Mouse (Mus musculus) embryonic facial prominence, embryonic 14.5 days (tissue): ENCODE data around the gene Kctd17. TPM values are rescaled to one million over a fixed set of nuclear protein-coding genes. Genes with fewer than 3 reads are reported as not detected.
A peak's percentile ranks its signal among the peaks of the same experiment; 100 is the strongest.

ENCODE experiments used
- ATAC-seq: fragments of 200-750 bp; cut with Nextera tagmentation; 2 replicates; pipeline ENCODE4 v1.8.0; 2017; ENCODE audit warnings: low read depth, moderate number of reproducible peaks, moderate TSS enrichment
- DNase-seq: peaks from one replicate; pipeline ENCODE4 v3.0.0-alpha.2; 2015; ENCODE audit warnings: low spot score
- H3K27ac ChIP-seq: fragments of 300-500 bp; sonication (generic); replicated peaks from 2 replicates; pipeline ENCODE4 v1.5.1; 2014; ENCODE audit warnings: low read depth, mild to moderate bottlenecking, low read length, moderate library complexity
- H3K27me3 ChIP-seq: fragments of 300-500 bp; sonication (generic); replicated peaks from 2 replicates; pipeline ENCODE4 v1.6.1; 2014; ENCODE audit warnings: low read length; ENCODE audit not compliant: control insufficient read depth, insufficient read depth
- H3K36me3 ChIP-seq: fragments of 300-500 bp; sonication (generic); 2 replicates; pipeline ENCODE4 v1.6.1; 2014; ENCODE audit warnings: low read length, mixed read lengths; ENCODE audit not compliant: control insufficient read depth, insufficient read depth
- H3K4me1 ChIP-seq: fragments of 300-500 bp; sonication (generic); 2 replicates; pipeline ENCODE4 v1.6.1; 2014; ENCODE audit warnings: antibody characterized with exemption, low read length; ENCODE audit not compliant: control insufficient read depth, insufficient read depth
- H3K4me2 ChIP-seq: fragments of 300-500 bp; sonication (generic); 2 replicates; pipeline ENCODE4 v1.6.1; 2014; ENCODE audit warnings: low read depth, mild to moderate bottlenecking, low read length, moderate library complexity, mixed read lengths
- H3K4me3 ChIP-seq: fragments of 300-500 bp; sonication (generic); 2 replicates; pipeline ENCODE4 v1.5.1; 2014; ENCODE audit warnings: low read depth, mild to moderate bottlenecking, low read length
- H3K9ac ChIP-seq: fragments of 300-500 bp; sonication (generic); 2 replicates; pipeline ENCODE4 v1.6.1; 2014; ENCODE audit warnings: low read depth, mild to moderate bottlenecking, low read length, moderate library complexity, mixed read lengths
- H3K9me3 ChIP-seq: fragments of 300-500 bp; sonication (generic); 2 replicates; pipeline ENCODE4 v1.6.1; 2016; ENCODE audit warnings: low read length; ENCODE audit not compliant: control insufficient read depth
- WGBS: fragments of 180-500 bp; shearing (Covaris S2); extraction: QIAGEN DNeasy Blood & Tissue Kit; methylation state at CpG from one replicate; pipeline ENCODE4 v1.1.7; 2014; 5-methylcytosine and 5-hydroxymethylcytosine counted together
- polyA plus RNA-seq: library from polyadenylated mRNA; unstranded; fragments of >200 nt; fragmentation: Nextera tagmentation; extraction: Ambion mirVana; gene quantifications from 2 replicates; pipeline ENCODE4 v1.2.1, GENCODE M21; 2014

Gene Kctd17
- polyA plus RNA-seq, 1 experiment from 2014 or later = 46.9 TPM

GRCm38 (mm10) chr15:78395478-78395962 lies 32.8 kb upstream of the Kctd17 start, which contains the start of gene Tex33:
Tex33 (minus strand) TSS chr15:78395912.
- ATAC-seq = no peak
- no peak within 1 kb of the TSS for H3K4me3 ChIP-seq
- no peak within 1 kb of the TSS for H3K9ac ChIP-seq
- no peak within 1 kb of the TSS for H3K27ac ChIP-seq
- DNase-seq = no peak
- no peaks in the 10 kb centered on the region for H3K9me3 ChIP-seq
- 87% methylated on average over 8 of the region's 8 CpGs for WGBS
- H3K36me3 ChIP-seq = no peaks in the 10 kb centered on the region
- H3K4me2 ChIP-seq = no peak within 1 kb of the TSS
- no peaks in the 10 kb centered on the region for H3K4me1 ChIP-seq
- H3K27me3 ChIP-seq = no peaks in the 10 kb centered on the region

DNA sequence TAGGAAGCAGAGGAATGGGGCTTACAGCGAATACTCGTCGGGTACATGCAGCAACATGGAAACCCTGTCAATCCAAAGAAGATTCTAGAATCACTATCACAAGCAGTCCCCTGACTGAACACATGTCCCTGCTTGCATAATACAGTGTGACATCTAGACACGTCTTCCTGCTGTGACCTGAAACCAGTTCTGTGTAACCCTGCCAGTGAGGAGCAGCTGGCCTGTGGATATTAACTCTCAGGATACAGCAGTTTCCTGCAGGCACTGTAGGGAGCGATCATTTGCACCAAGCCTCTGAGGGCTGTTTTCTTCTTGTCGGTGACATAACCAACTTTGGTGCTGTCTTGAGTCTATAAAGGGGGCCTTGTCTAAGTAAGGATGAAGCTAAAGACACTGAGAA lies 27.0 kb upstream of the Kctd17 start:
- ATAC-seq = no peak
- H3K4me3 ChIP-seq = no peak overlapping the region
- no peaks in the 10 kb centered on the region for H3K9me3 ChIP-seq
- DNase-seq = peak; percentile 46
- H3K27ac ChIP-seq = no peak overlapping the region
- H3K36me3 ChIP-seq = no peaks in the 10 kb centered on the region
- WGBS = 56% methylated on average over 6 of the region's 6 CpGs
- no peak overlapping the region for H3K9ac ChIP-seq
- H3K4me2 ChIP-seq = no peak overlapping the region
- H3K4me1 ChIP-seq = peaks cover 17% of the 10 kb centered on the region; the same call in 1 of the 2 replicates
- H3K27me3 ChIP-seq = no peaks in the 10 kb centered on the region

DNA sequence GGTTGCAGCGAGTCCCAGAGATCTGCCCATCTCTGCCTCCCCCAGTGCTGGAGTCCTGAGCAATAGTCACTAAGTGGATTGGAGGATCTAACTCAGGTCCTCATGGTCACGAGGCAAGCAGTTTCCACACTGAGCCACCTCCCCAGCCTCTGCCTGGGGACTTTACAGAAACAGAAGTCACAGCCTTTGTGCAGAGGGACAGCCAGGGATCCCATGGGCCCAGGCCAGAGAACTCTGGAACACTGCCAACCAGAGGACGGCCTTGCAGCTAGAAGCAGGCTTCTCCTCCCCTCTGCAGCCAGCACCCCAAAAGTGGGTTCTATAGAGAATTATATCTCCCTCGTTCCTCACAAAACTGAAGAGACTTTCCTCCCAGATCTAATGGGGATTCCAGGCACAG lies 26.4 kb upstream of the Kctd17 start:
- Histone ChIP-seq H3K4me3 (no peak overlapping the region), H3K9ac (0 out of 2 replicates have a peak overlapping the region, but pooled peaks have one; percentile 35), H3K9me3 (no peaks in the 10 kb centered on the region), H3K27me3 (no peaks in the 10 kb centered on the region), H3K4me2 (no peak overlapping the region), H3K36me3 (no peaks in the 10 kb centered on the region), H3K4me1 (peaks cover 17% of the 10 kb centered on the region; the same call in 1 of the 2 replicates), H3K27ac (no peak overlapping the region)
- ATAC-seq (no peak), DNase-seq (no peak)
- 52% methylated on average over 4 of the region's 4 CpGs for WGBS

DNA sequence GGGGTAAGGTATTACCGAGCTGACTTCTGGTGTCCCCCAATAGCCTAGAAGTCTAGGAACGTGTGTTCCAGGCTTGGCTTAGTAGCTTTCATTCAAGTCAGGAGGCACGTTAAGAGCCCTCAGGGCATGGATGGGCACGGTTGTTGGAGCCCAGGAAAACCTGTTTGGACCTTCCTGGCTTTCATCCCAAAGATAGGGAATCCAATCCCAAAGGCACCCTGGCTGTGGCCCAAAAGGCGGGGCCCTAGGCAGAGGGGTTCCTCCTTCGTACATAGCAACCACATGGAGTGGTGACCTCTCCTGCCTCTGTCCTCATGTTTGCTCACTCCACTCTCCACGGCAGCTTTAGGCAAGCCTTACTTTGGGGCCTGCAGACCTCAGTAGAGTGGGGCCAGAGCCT lies 25.9 kb upstream of the Kctd17 start:
- H3K4me3 ChIP-seq = no peak overlapping the region
- H3K9me3 ChIP-seq = no peaks in the 10 kb centered on the region
- H3K27ac ChIP-seq = no peak overlapping the region; the same call in 1 of the 2 replicates
- DNase-seq = peak; percentile 52
- WGBS = 63% methylated on average over 7 of the region's 7 CpGs
- H3K4me1 ChIP-seq = peaks cover 22% of the 10 kb centered on the region
- no peak overlapping the region for H3K4me2 ChIP-seq
- H3K9ac ChIP-seq = no peak overlapping the region
- ATAC-seq = no peak
- no peaks in the 10 kb centered on the region for H3K27me3 ChIP-seq
- H3K36me3 ChIP-seq = no peaks in the 10 kb centered on the region

- Histone ChIP-seq H3K27me3 (no peaks in the 10 kb centered on the region), H3K4me2 (0 out of 2 replicates have a peak overlapping the region, but pooled peaks have one; percentile 18), H3K4me1 (peaks cover 26% of the 10 kb centered on the region), H3K4me3 (no peak overlapping the region), H3K9me3 (no peaks in the 10 kb centered on the region), H3K27ac (peak overlapping the region; percentile 52), H3K36me3 (no peaks in the 10 kb centered on the region), H3K9ac (peak overlapping the region; percentile 17)
- ATAC-seq (no peak), DNase-seq (no peak)
- 30% methylated on average over 3 of the region's 3 CpGs for WGBS
Measured at GRCm38 (mm10) chr15:78403301-78403741, 25.0 kb upstream of the Kctd17 start.

GRCm38 (mm10) chr15:78403896-78404295 lies 24.5 kb upstream of the Kctd17 start:
- H3K4me2 ChIP-seq = peak overlapping the region; percentile 18; the same call in 1 of the 2 replicates
- H3K9me3 ChIP-seq = no peaks in the 10 kb centered on the region
- no peaks in the 10 kb centered on the region for H3K36me3 ChIP-seq
- H3K9ac ChIP-seq = peak overlapping the region; percentile 17; the same call in 1 of the 2 replicates
- H3K4me3 ChIP-seq = no peak overlapping the region
- WGBS = 73% methylated on average over 1 of the region's 1 CpGs
- H3K27ac ChIP-seq = peak overlapping the region; percentile 52
- peaks cover 26% of the 10 kb centered on the region for H3K4me1 ChIP-seq
- ATAC-seq (no peak), DNase-seq (no peak)
- H3K27me3 ChIP-seq = peaks cover 6% of the 10 kb centered on the region

DNA sequence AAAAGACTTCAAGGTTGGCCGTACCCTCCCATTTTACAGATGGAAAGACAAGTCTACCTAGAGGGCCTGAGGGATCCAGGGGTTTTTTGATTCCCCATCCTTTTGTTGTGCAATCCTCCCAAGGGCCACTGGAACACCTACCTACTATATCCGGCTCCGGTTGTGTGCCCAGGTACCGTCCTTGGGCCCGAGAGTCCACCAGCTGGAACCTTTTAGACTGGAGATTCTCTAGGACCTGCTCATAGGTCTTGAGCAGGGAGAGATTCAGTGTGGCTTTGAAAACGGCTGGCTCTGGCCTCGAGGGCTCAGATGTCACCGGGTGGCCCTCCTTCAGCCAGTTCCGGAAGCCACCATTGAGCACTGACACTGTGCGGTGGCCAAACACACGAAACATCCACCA lies 23.3 kb upstream of the Kctd17 start:
- no peak overlapping the region for H3K27ac ChIP-seq
- peak overlapping the region; percentile 71 for H3K9ac ChIP-seq
- H3K27me3 ChIP-seq = peaks cover 18% of the 10 kb centered on the region
- H3K36me3 ChIP-seq = no peaks in the 10 kb centered on the region
- 53% methylated on average over 11 of the region's 11 CpGs for WGBS
- peak overlapping the region; percentile 92 for H3K4me2 ChIP-seq
- no peak for ATAC-seq
- H3K4me1 ChIP-seq = peaks cover 26% of the 10 kb centered on the region
- no peaks in the 10 kb centered on the region for H3K9me3 ChIP-seq
- no peak for DNase-seq
- H3K4me3 ChIP-seq = peak overlapping the region; percentile 70

DNA sequence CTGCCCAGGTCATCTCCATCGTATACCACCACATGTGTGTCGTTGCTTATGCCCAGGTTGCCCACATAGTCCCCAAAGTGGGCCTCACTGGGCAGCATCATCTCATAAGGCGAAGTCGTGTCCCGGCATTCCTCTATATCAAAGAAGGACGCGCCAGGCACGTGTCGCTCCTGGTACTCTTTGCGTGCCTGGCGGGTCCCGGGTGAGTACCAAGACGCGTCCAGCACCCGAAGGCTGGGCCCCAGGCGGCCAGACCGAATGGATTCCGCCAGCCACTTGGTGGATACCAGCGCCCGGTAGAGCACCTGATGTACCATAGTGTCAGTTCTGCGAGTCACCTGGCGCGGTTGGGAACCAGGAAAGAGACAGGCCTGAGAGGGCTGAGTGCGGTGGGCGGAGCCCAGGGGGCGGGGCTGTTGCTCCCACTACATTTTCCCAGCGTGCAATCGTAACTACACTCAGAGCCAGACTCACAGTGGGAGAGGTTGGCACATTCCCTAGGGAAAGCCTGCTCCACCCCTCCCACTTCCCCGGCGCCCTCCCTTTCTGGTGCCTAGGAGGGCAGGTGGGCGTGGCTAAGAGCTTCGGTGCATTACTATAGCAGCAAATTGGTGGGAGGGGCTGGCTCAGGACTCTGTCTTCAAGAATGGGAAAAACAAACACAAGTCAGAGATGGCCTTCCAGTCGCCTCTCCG lies 22.7 kb upstream of the Kctd17 start, which contains the start of gene Tst:
Gene Tst (minus strand): TSS at position 391 of the 695 bp plus-strand sequence.
- H3K36me3 ChIP-seq = no peaks in the 10 kb centered on the region
- WGBS = 2% methylated on average over 33 of the region's 34 CpGs
- H3K4me2 ChIP-seq = peak within 1 kb of the TSS; percentile 92
- ATAC-seq (peak; percentile 80), DNase-seq (peak; percentile 95)
- peak within 1 kb of the TSS; percentile 71 for H3K9ac ChIP-seq
- peaks cover 23% of the 10 kb centered on the region for H3K27me3 ChIP-seq
- no peaks in the 10 kb centered on the region for H3K9me3 ChIP-seq
- H3K27ac ChIP-seq = peak within 1 kb of the TSS; percentile 88
- peak within 1 kb of the TSS; percentile 70 for H3K4me3 ChIP-seq
- peaks cover 26% of the 10 kb centered on the region for H3K4me1 ChIP-seq
